Mouse (Mus musculus): ENCODE results near the gene Slc39a11. TPM values are rescaled to one million over a fixed set of nuclear protein-coding genes. Genes with fewer than 3 reads are reported as not detected.

The Slc39a11 gene
- polyA plus RNA-seq, 1 experiment from 2014 or later = 37.1 TPM

- H3K9ac ChIP-seq = no peak overlapping the region
- H3K4me1 ChIP-seq = 0 out of 2 replicates have a peak, but pooled peaks cover 6% of the 10 kb centered on the region
- H3K27ac ChIP-seq = no peak overlapping the region
- no peaks in the 10 kb centered on the region for H3K9me3 ChIP-seq
- ATAC-seq (ENCODE audit: insufficient read depth, low FRiP score, low read depth) = no peak
- H3K4me2 ChIP-seq = no peak overlapping the region
- no peaks in the 10 kb centered on the region for H3K27me3 ChIP-seq (replicated peaks)
- WGBS = 78% methylated on average over 7 of the region's 7 CpGs
- H3K36me3 ChIP-seq = no peaks in the 10 kb centered on the region
- H3K4me3 ChIP-seq (replicated peaks) = no peak overlapping the region
These were observed 131.7 kb downstream of the Slc39a11 start for GRCm38 (mm10) chr11:113518176-113518575.

- ATAC-seq (ENCODE audit: insufficient read depth, low FRiP score, low read depth) = no peak
- Histone ChIP-seq H3K27me3 (replicated peaks) (no peaks in the 10 kb centered on the region), H3K27ac (no peak overlapping the region), H3K9me3 (no peaks in the 10 kb centered on the region), H3K36me3 (no peaks in the 10 kb centered on the region), H3K9ac (no peak overlapping the region), H3K4me2 (no peak overlapping the region), H3K4me1 (no peaks in the 10 kb centered on the region), H3K4me3 (replicated peaks) (no peak overlapping the region)
- WGBS = 81% methylated on average over 10 of the region's 10 CpGs
These were observed 133.7 kb downstream of the Slc39a11 start for GRCm38 (mm10) chr11:113516156-113516555.

- no peak for ATAC-seq (ENCODE audit: insufficient read depth, low FRiP score, low read depth)
- H3K4me2 ChIP-seq = no peak overlapping the region
- WGBS = 84% methylated on average over 10 of the region's 10 CpGs
- H3K4me1 ChIP-seq = 0 out of 2 replicates have a peak, but pooled peaks cover 2% of the 10 kb centered on the region
- no peaks in the 10 kb centered on the region for H3K36me3 ChIP-seq
- H3K27me3 ChIP-seq (replicated peaks) = no peaks in the 10 kb centered on the region
- no peak overlapping the region for H3K9ac ChIP-seq
- no peaks in the 10 kb centered on the region for H3K9me3 ChIP-seq
- H3K4me3 ChIP-seq (replicated peaks) = no peak overlapping the region
- H3K27ac ChIP-seq = no peak overlapping the region
These were observed 136.9 kb downstream of the Slc39a11 start for GRCm38 (mm10) chr11:113512976-113513375.

- Histone ChIP-seq H3K4me3 (replicated peaks) (no peak overlapping the region), H3K27me3 (replicated peaks) (no peaks in the 10 kb centered on the region), H3K9ac (no peak overlapping the region), H3K4me1 (0 out of 2 replicates have a peak, but pooled peaks cover 2% of the 10 kb centered on the region), H3K9me3 (no peaks in the 10 kb centered on the region), H3K27ac (no peak overlapping the region), H3K36me3 (no peaks in the 10 kb centered on the region), H3K4me2 (no peak overlapping the region)
- ATAC-seq (ENCODE audit: insufficient read depth, low FRiP score, low read depth) = no peak
- WGBS = 88% methylated on average over 7 of the region's 7 CpGs
These were observed 137.7 kb downstream of the Slc39a11 start for GRCm38 (mm10) chr11:113512150-113512549.

- H3K36me3 ChIP-seq = no peaks in the 10 kb centered on the region
- no peak overlapping the region for H3K9ac ChIP-seq
- 75% methylated on average over 11 of the region's 11 CpGs for WGBS
- H3K9me3 ChIP-seq = no peaks in the 10 kb centered on the region
- 0 out of 2 replicates have a peak, but pooled peaks cover 2% of the 10 kb centered on the region for H3K4me1 ChIP-seq
- no peak overlapping the region for H3K4me3 ChIP-seq (replicated peaks)
- no peaks in the 10 kb centered on the region for H3K27me3 ChIP-seq (replicated peaks)
- H3K27ac ChIP-seq = no peak overlapping the region
- ATAC-seq (ENCODE audit: insufficient read depth, low FRiP score, low read depth) = no peak
- H3K4me2 ChIP-seq = no peak overlapping the region
These were observed 138.8 kb downstream of the Slc39a11 start for GRCm38 (mm10) chr11:113510969-113511625.

GRCm38 (mm10) chr11:113510249-113510648, 139.6 kb downstream of the Slc39a11 start:
- H3K4me1 ChIP-seq = 0 out of 2 replicates have a peak, but pooled peaks cover 2% of the 10 kb centered on the region
- H3K9me3 ChIP-seq = no peaks in the 10 kb centered on the region
- ATAC-seq (ENCODE audit: insufficient read depth, low FRiP score, low read depth) = no peak
- H3K36me3 ChIP-seq = no peaks in the 10 kb centered on the region
- no peak overlapping the region for H3K4me3 ChIP-seq (replicated peaks)
- no peak overlapping the region for H3K9ac ChIP-seq
- no peak overlapping the region for H3K27ac ChIP-seq
- WGBS = 65% methylated on average over 7 of the region's 7 CpGs
- H3K27me3 ChIP-seq (replicated peaks) = no peaks in the 10 kb centered on the region
- H3K4me2 ChIP-seq = no peak overlapping the region

- Histone ChIP-seq H3K27me3 (replicated peaks) (no peaks in the 10 kb centered on the region), H3K9me3 (no peaks in the 10 kb centered on the region), H3K4me3 (replicated peaks) (no peak overlapping the region), H3K4me2 (no peak overlapping the region), H3K9ac (no peak overlapping the region), H3K36me3 (no peaks in the 10 kb centered on the region), H3K27ac (peak overlapping the region; percentile 40; the same call in 1 of the 2 replicates), H3K4me1 (0 out of 2 replicates have a peak, but pooled peaks cover 2% of the 10 kb centered on the region)
- ATAC-seq (ENCODE audit: insufficient read depth, low FRiP score, low read depth) = no peak
- WGBS = 70% methylated on average over 11 of the region's 11 CpGs
These were observed 142.0 kb downstream of the Slc39a11 start for GRCm38 (mm10) chr11:113507716-113508480.

- ATAC-seq (ENCODE audit: insufficient read depth, low FRiP score, low read depth) = peak; percentile 61
- Histone ChIP-seq H3K36me3 (no peaks in the 10 kb centered on the region), H3K9me3 (no peaks in the 10 kb centered on the region), H3K4me3 (replicated peaks) (no peak overlapping the region), H3K4me1 (0 out of 2 replicates have a peak, but pooled peaks cover 2% of the 10 kb centered on the region), H3K9ac (no peak overlapping the region), H3K27ac (0 out of 2 replicates have a peak overlapping the region, but pooled peaks have one; percentile 36), H3K27me3 (replicated peaks) (no peaks in the 10 kb centered on the region), H3K4me2 (no peak overlapping the region)
- 75% methylated on average over 12 of the region's 12 CpGs for WGBS
These were observed 144.2 kb downstream of the Slc39a11 start for GRCm38 (mm10) chr11:113505551-113506160.

- no peak for ATAC-seq (ENCODE audit: insufficient read depth, low FRiP score, low read depth)
- no peaks in the 10 kb centered on the region for H3K36me3 ChIP-seq
- 0 out of 2 replicates have a peak overlapping the region, but pooled peaks have one; percentile 28 for H3K27ac ChIP-seq
- 0 out of 2 replicates have a peak, but pooled peaks cover 2% of the 10 kb centered on the region for H3K4me1 ChIP-seq
- H3K4me2 ChIP-seq = no peak overlapping the region
- no peaks in the 10 kb centered on the region for H3K9me3 ChIP-seq
- H3K4me3 ChIP-seq (replicated peaks) = no peak overlapping the region
- 56% methylated on average over 11 of the region's 11 CpGs for WGBS
- no peaks in the 10 kb centered on the region for H3K27me3 ChIP-seq (replicated peaks)
- H3K9ac ChIP-seq = no peak overlapping the region
These were observed 145.3 kb downstream of the Slc39a11 start for GRCm38 (mm10) chr11:113504459-113505062.

GRCm38 (mm10) chr11:113502968-113503367, 146.9 kb downstream of the Slc39a11 start:
- Histone ChIP-seq H3K27me3 (replicated peaks) (no peaks in the 10 kb centered on the region), H3K9me3 (no peaks in the 10 kb centered on the region), H3K36me3 (no peaks in the 10 kb centered on the region), H3K4me2 (no peak overlapping the region), H3K9ac (no peak overlapping the region), H3K4me1 (0 out of 2 replicates have a peak, but pooled peaks cover under 1% of the 10 kb centered on the region), H3K4me3 (replicated peaks) (no peak overlapping the region), H3K27ac (no peak overlapping the region)
- WGBS = 74% methylated on average over 6 of the region's 6 CpGs
- ATAC-seq (ENCODE audit: insufficient read depth, low FRiP score, low read depth) = no peak

- Histone ChIP-seq H3K4me3 (replicated peaks) (no peak overlapping the region), H3K9me3 (no peaks in the 10 kb centered on the region)
- 77% methylated on average over 20 of the region's 20 CpGs for WGBS
These were observed 149.1 kb downstream of the Slc39a11 start for GRCm38 (mm10) chr11:113500631-113501305.

More at GRCm38 (mm10) chr11:113500631-113501305, 149.1 kb downstream of the Slc39a11 start:
- H3K36me3 ChIP-seq = no peaks in the 10 kb centered on the region
- ATAC-seq (ENCODE audit: insufficient read depth, low FRiP score, low read depth) = no peak
- H3K27ac ChIP-seq = no peak overlapping the region
- no peak overlapping the region for H3K9ac ChIP-seq
- H3K4me2 ChIP-seq = no peak overlapping the region
- no peaks in the 10 kb centered on the region for H3K4me1 ChIP-seq
- H3K27me3 ChIP-seq (replicated peaks) = no peaks in the 10 kb centered on the region

All from stomach, embryonic 15.5 days (tissue).